Mouse (Mus musculus): ENCODE measurements around the gene Gm14190.
"Not testable (repeated sequence)": the region's sequence is repeated elsewhere in the genome, so short reads cannot be mapped to it uniquely, and the experiment has no call there.

The Gm14190 gene

GRCm38 (mm10) chr11:99690463-99690862, at the start of gene Gm14190:
Gm14190 (minus strand) TSS chr11:99690740.
- no peak for DNase-seq

GRCm38 (mm10) chr11:99734190-99734589, 43.6 kb upstream of the Gm14190 start, which contains the start of gene Gm14180:
Gm14180 (minus strand) TSS chr11:99734290.
- DNase-seq = no peak

GRCm38 (mm10) chr11:99724061-99724460, 33.5 kb upstream of the Gm14190 start:
- DNase-seq = no peak

DNA sequence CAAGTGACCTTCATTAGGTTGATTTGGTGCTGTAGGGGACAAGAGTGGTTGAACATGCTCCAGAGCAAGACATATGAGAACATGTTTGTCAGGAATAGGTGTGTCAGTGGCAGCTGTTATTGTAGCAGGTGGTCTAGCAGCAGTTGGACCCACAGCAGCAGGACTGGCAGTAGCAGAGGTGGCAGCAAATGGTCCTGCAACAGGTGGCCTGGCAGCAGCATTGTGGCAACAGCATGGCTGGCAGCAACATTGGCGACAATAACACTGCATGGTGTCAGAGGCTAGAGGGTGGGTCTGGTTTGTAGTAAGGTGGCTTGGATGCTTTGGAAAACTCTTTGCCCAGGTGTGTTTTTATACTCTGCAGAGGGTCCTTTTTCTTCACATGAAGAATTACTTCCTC, 28.2 kb upstream of the Gm14190 start:
- DNase-seq = no peak

DNA sequence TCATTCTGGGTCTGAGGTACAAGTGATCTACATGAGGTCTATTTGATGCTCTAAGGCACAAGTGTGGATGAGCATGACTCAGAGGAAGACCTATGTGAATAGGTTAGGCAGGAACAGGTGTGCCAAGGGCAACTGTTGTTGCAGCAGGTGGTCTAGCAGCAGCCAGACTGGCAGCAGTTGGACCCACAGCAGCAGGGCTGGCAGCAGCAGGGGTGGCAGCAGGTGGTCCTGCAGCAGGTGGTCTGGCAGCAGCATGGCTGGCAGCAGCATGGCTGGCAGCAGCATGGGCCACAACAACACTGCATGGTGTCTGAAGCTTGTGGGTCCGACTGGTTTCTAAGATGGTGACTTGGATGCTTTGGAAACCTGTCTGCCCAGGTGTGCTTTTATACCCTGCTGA, 5.3 kb downstream of the Gm14190 start:
- DNase-seq = not testable (repeated sequence)

DNA sequence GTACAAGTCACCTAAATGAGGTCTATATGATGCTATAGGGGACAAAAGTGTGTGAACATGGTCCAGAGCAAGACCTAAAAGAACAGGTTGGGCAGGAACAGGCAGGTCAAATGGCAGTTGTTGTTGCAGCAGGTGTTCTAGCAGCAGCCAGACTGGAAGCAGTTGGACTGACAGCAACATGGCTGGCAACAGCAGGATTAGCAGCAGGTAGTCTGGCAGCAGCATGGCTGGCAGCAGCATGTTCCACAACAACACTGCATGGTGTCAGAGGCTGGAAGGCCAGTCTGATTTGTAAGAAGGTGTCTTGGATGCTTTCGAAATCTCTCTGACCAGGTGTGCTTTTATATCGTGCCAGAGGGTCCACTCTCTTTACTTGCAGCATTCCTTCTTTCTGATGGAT, 7.1 kb downstream of the Gm14190 start:
- no peak for DNase-seq

- DNase-seq = no peak
These were observed 24.7 kb downstream of the Gm14190 start, which contains the start of gene Krtap4-6 for GRCm38 (mm10) chr11:99665860-99666259. Krtap4-6 (minus strand) TSS chr11:99665960.

DNA sequence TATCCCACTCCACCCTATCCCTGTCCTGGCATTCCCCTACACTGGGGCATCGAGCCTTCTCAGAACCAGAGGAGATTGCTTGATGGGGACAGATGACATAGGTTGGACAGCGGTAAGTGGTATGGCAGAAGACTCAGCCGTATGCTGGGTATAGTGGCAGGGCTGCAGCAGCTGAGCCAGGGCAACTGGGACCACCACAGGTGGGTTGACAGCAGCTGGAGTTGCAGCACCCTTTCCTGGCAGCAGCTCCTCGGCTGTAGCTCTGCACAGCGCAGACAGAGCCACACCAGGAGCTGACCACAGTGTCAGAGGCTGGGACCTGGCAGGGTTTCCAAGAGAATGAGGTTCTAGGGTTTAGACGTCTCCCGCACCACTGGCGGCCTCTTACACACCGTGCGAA, 27.7 kb downstream of the Gm14190 start:
- DNase-seq = no peak

DNA sequence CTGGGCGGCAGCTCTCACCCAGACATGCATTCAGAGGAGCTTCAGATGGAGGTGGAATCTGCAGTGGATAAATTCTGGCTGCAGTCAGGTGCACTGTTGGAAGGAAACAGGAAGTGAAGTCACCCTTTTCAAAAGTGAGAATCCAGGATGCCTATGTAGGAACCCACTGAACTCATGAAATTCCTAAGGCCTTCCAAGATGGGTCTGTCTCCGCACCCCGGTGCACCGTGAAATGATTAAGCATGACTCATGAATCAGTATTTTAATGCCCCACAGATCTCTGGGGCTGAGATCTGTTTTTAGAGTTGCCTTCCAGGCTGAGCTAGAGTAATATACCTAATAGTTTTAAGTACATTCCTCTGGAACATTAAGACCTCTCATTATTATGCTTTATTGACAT, 31.3 kb downstream of the Gm14190 start:
- DNase-seq = no peak

DNA sequence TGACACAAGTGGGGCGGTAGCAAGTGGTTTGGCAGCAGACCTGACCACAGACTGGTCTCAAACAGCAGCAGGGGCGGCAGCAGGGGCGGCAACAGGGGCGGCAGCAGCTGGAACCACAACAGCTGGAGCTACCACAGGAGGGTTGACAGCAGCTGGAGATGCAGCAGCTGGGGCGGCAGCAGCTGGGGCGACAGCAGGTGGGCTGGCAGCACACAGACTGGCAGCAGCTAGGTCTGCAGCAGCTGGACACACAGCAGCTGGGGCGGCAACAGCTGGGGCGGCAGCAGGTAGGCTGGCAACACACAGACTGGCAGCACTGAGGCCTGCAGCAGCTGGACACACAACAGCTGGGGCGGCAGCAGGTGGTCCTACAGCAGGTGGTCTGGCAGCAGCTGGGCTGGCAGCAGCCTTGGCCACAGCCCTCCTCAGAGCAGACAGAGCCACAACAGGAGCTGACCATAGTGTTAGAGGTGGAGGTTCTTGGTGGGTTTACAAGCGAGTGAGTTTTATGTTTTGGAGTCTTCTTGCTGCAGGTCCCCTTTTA, 32.0 kb downstream of the Gm14190 start, which contains the start of gene Gm11563:
Gm11563 (minus strand) TSS at position 494 of the 544 bp plus-strand sequence.
- not testable (repeated sequence) for DNase-seq

- no peak for DNase-seq
These were observed 33.5 kb downstream of the Gm14190 start for GRCm38 (mm10) chr11:99657051-99657450.

- DNase-seq = no peak
These were observed 40.4 kb downstream of the Gm14190 start, which contains the start of gene Gm11555 for GRCm38 (mm10) chr11:99650136-99650535. Gm11555 (minus strand) TSS chr11:99650236.

DNA sequence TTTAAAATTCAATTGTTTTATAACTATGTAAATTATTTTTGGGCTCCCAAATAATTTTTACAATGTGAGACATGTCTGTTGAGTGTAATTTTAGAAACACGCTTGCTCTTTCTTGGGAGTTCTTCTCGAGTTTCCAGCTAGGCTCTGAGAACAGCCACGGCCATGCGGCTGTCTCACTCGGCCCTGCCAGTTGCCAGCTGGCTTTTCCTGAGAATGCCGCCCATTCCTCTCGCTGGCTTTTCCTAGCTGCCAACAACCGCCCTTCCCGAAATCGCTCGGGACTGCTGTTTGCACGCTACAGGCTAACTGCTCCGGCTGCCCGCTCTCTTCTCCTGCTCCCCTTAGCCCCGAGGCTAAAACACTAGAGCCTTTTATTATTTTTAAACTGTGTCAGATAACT, 44.1 kb downstream of the Gm14190 start:
- no peak for DNase-seq

GRCm38 (mm10) chr11:99644351-99644750, 46.2 kb downstream of the Gm14190 start:
- DNase-seq = no peak

DNA sequence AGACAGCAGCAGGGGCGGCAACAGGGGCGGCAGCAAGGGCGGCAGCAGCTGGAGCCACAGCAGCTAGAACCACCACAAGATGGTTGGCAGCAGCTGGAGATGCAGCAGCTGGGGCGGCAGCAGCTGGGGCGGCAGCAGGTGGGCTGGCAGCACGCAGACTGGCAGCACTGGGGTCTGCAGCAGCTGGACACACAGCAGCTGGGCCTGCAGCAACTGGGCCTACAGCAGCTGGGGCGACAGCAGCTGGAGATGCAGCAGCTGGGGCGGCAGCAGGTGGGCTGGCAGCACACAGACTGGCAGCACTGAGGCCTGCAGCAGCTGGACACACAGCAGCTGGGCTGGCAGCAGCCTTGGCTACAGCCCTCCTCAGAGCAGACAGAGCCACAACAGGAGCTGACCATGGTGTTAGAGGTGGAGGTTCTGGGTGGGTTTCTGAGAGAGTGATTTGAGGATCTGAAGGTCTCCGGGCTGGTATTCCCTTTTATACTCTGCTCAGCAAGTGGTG, 46.9 kb downstream of the Gm14190 start, which contains the start of gene Krtap4-7:
Krtap4-7 (minus strand) TSS at position 455 of the 505 bp plus-strand sequence.
- not testable (repeated sequence) for DNase-seq

DNA sequence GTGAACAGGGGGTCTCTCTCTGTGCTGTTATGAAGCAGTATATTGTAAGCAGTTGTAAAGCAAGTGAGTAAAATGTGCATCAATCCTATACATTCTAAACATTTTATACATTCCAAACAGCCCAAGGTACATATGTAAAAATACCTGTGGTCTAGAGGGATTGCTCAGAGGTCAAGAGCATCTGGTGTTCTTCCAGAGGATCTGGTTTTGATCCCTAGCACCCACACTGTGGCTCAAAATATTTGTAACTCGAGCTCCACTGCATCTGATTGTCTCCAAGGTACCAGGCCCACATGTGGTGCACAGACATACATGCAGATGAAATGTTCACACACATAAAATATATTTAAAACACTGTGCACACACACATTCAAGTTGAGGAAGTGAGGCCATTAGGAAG, 49.6 kb downstream of the Gm14190 start:
- DNase-seq = no peak

All from kidney, postnatal 10 days (tissue).